Mouse (Mus musculus) c-Kit-negative CD71-positive TER-119-positive erythroid progenitor cells, embryonic 14.5 days (primary cell): ENCODE results near the gene E130208F15Rik.

ENCODE experiments used
- DNase-seq: peaks from one replicate; pipeline ENCODE4 v3.0.0-alpha.2; 2013; ENCODE audit warnings: low read depth, low spot score

E130208F15Rik gene

GRCm38 (mm10) chr7:30333436-30333835 lies 11.9 kb downstream of the E130208F15Rik start:
- DNase-seq, result no peak

GRCm38 (mm10) chr7:30334563-30334962 lies 13.0 kb downstream of the E130208F15Rik start:
- DNase-seq, result no peak

- DNase-seq, result no peak
Observed at GRCm38 (mm10) chr7:30335688-30336087, 14.1 kb downstream of the E130208F15Rik start.

GRCm38 (mm10) chr7:30336384-30336783 lies 14.8 kb downstream of the E130208F15Rik start:
- DNase-seq, result peak; percentile 38

- DNase-seq, result no peak
Observed at GRCm38 (mm10) chr7:30339432-30340109, 18.0 kb downstream of the E130208F15Rik start.

GRCm38 (mm10) chr7:30346635-30347379 lies 25.3 kb downstream of the E130208F15Rik start:
- no peak for DNase-seq

- no peak for DNase-seq
Observed at GRCm38 (mm10) chr7:30347828-30348227, 26.3 kb downstream of the E130208F15Rik start.

GRCm38 (mm10) chr7:30353279-30353822 lies 31.8 kb downstream of the E130208F15Rik start:
- DNase-seq, result peak; percentile 21

GRCm38 (mm10) chr7:30354059-30354458 lies 32.5 kb downstream of the E130208F15Rik start:
- DNase-seq, result no peak

GRCm38 (mm10) chr7:30358378-30359186 lies 37.0 kb downstream of the E130208F15Rik start:
- no peak for DNase-seq

- DNase-seq, result no peak
Observed at GRCm38 (mm10) chr7:30359276-30359865, 37.8 kb downstream of the E130208F15Rik start.

- no peak for DNase-seq
Observed at GRCm38 (mm10) chr7:30360028-30360427, 38.5 kb downstream of the E130208F15Rik start.

GRCm38 (mm10) chr7:30362652-30363343 lies 41.3 kb downstream of the E130208F15Rik start, which contains the start of gene Lrfn3:
Gene Lrfn3, minus strand, starts transcription at chr7:30362772.
- no peak for DNase-seq

GRCm38 (mm10) chr7:30363344-30363738 lies 41.8 kb downstream of the E130208F15Rik start:
- no peak for DNase-seq

GRCm38 (mm10) chr7:30367466-30367865 lies 45.9 kb downstream of the E130208F15Rik start:
- DNase-seq, result no peak
